Mouse (Mus musculus) embryonic facial prominence, embryonic 15.5 days (tissue): ENCODE results near the gene Mymx. TPM values are rescaled to one million over a fixed set of nuclear protein-coding genes. Genes with fewer than 3 reads are reported as not detected.

Experiments used
- ATAC-seq: fragments of 200-750 bp; cut with Nextera tagmentation; 2 replicates; pipeline ENCODE4 v1.8.0; 2017; ENCODE audit warnings: low read depth, moderate TSS enrichment; ENCODE audit not compliant: insufficient number of reproducible peaks, low FRiP score, low TSS enrichment
- H3K27ac ChIP-seq: fragments of 300-500 bp; sonication (generic); replicated peaks from 2 replicates; pipeline ENCODE4 v1.5.1; 2015; ENCODE audit warnings: mild to moderate bottlenecking, inconsistent platforms
- H3K27me3 ChIP-seq: fragments of 300-500 bp; sonication (generic); 2 replicates; pipeline ENCODE4 v1.6.1; 2015; ENCODE audit warnings: inconsistent platforms
- H3K36me3 ChIP-seq: fragments of 300-500 bp; sonication (generic); 2 replicates; pipeline ENCODE4 v1.6.1; 2015; ENCODE audit warnings: mild to moderate bottlenecking, inconsistent platforms
- H3K4me1 ChIP-seq: fragments of 300-500 bp; sonication (generic); 2 replicates; pipeline ENCODE4 v1.6.1; 2015; ENCODE audit warnings: inconsistent platforms
- H3K4me2 ChIP-seq: fragments of 300-500 bp; sonication (generic); replicated peaks from 2 replicates; pipeline ENCODE4 v1.6.1; 2015; ENCODE audit warnings: mild to moderate bottlenecking, inconsistent platforms
- H3K4me3 ChIP-seq: fragments of 300-500 bp; sonication (generic); replicated peaks from 2 replicates; pipeline ENCODE4 v1.5.1; 2015; ENCODE audit warnings: mild to moderate bottlenecking, inconsistent platforms
- H3K9ac ChIP-seq: fragments of 300-500 bp; sonication (generic); 2 replicates; pipeline ENCODE4 v1.6.1; 2015; ENCODE audit warnings: inconsistent platforms
- H3K9me3 ChIP-seq: fragments of 300-500 bp; sonication (generic); replicated peaks from 2 replicates; pipeline ENCODE4 v1.6.1; 2016; ENCODE audit warnings: inconsistent platforms
- WGBS: fragments of 180-500 bp; shearing (Covaris S2); methylation state at CpG from one replicate; pipeline ENCODE4 v1.1.7; 2015; 5-methylcytosine and 5-hydroxymethylcytosine counted together
- polyA plus RNA-seq: library from polyadenylated mRNA; unstranded; fragments of >200 nt; fragmentation: Nextera tagmentation; extraction: Ambion mirVana; gene quantifications from 2 replicates; pipeline ENCODE4 v1.2.1, GENCODE M21; 2015

Mymx gene
- polyA plus RNA-seq, 1 experiment from 2014 or later = 29.9 TPM

DNA sequence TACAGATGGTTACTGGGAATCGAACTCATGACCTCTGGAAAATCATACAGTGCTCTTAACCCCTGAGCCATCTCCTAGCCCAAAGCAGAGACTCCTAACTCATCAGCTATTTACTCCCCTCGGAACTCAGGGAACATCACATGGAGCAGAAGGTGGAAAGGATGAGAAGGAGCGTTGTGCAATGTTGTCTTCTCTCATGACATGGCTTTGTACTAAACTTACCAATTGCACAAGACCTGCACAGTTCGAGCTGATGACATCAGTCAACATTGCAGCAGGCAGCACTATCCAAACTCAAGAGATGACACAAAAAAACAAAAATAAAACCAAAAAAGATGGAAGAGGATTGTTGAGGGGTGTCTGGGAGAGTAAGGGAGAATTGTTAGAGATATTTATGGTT lies 6.5 kb upstream of the Mymx start:
- Histone ChIP-seq H3K4me2 (no peak overlapping the region), H3K4me1 (0 out of 2 replicates have a peak, but pooled peaks cover 7% of the 10 kb centered on the region), H3K27me3 (no peaks in the 10 kb centered on the region), H3K9ac (no peak overlapping the region), H3K36me3 (no peaks in the 10 kb centered on the region), H3K9me3 (no peaks in the 10 kb centered on the region), H3K4me3 (no peak overlapping the region), H3K27ac (no peak overlapping the region)
- WGBS = 89% methylated on average over 4 of the region's 4 CpGs
- ATAC-seq = no peak

DNA sequence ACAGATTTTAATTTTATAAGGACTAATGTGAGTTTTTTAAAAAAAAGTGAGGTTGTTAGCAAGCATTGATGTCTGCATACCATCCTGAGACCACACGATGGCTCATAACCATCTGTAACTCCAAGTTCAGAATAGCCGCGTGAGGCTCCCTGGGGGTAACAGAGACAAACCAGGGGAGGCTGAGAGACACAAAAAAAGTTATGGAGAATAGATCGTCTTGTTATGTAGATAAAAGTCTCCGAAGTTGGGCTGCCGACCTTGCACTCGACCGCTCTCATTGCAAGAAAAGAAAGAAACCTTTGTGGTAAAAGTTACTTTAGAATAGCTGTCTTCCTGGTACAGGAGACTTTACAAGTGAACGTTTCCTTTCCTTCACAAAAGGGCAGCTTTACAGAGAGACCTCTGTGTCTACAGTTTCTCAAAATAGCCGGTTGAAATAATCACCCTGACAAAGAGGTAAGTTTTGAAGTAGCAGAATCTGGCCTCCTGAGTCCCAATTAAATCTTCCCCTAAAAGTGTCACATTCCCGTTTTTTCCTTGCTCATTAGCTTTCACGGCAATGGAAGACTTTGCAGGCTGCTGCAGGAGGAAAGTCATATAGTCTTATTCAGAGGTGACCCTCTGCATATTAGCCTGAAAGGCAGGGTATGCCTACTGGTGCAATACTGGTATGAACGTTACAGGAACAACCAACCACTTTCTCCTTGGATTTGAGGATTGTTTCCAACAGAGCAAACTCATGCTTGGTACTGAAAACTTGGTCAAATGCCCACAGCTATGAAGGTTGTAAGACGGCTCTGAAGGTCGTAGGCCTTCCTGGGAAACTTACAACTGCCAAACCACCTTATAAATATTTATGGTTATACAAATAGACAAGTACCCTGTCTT lies 5.3 kb upstream of the Mymx start:
- Histone ChIP-seq H3K4me2 (no peak overlapping the region), H3K36me3 (no peaks in the 10 kb centered on the region), H3K4me3 (no peak overlapping the region), H3K4me1 (0 out of 2 replicates have a peak, but pooled peaks cover 7% of the 10 kb centered on the region), H3K9me3 (no peaks in the 10 kb centered on the region), H3K9ac (no peak overlapping the region), H3K27ac (no peak overlapping the region), H3K27me3 (no peaks in the 10 kb centered on the region)
- ATAC-seq = no peak
- WGBS = 68% methylated on average over 15 of the region's 15 CpGs

DNA sequence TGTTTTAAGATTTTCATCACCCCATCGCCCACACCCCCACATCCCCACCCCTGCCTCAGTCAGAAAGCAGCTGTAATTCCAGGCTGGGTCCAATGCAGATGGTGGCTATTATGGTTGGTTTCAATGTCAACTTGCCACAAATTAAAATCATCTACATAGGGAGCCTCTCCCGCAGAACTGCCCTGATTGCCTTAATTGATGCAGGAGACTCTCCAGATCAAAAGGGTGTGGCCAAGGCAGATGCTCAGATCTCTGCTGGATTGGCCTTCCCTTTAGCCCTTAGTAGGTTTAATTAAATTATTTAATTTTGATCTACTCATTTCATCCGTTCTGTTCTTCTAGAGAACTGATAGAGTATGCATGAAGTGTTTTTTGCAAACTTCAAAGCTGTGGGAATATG lies 1.1 kb upstream of the Mymx start:
- WGBS = 49% methylated on average over 3 of the region's 3 CpGs

DNA sequence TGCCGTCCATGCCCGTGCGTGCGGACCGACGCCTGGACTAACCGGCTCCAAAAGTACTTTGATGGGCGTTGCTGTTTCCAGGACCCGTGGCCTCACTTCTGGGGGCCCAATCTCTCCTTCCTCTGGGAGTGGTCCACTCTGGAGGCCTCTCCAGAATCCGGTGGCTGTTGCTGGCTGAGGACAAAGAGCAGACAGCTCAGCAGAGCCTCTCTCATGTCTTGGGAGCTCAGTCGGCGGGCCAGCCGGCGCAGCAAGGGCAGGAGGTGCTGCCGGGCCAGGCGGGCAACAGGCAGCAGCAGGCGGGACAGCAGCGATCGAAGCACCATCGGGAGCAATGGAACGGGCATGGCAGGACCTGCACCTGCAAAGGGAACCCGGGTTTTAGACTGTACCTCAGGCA lies 577 bp downstream of the Mymx start:
- ATAC-seq = no peak
- H3K4me2 ChIP-seq = no peak overlapping the region
- peak overlapping the region; percentile 10; the same call in 1 of the 2 replicates for H3K4me3 ChIP-seq
- no peak overlapping the region for H3K9ac ChIP-seq
- peaks cover 35% of the 10 kb centered on the region for H3K4me1 ChIP-seq
- peak overlapping the region; percentile 11; the same call in 1 of the 2 replicates for H3K27ac ChIP-seq
- peaks cover 16% of the 10 kb centered on the region for H3K27me3 ChIP-seq
- H3K36me3 ChIP-seq = no peaks in the 10 kb centered on the region
- no peaks in the 10 kb centered on the region for H3K9me3 ChIP-seq
- WGBS = 18% methylated on average over 22 of the region's 22 CpGs

More for the DNA sequence above, 1.1 kb upstream of the Mymx start:
- no peak overlapping the region for H3K9ac ChIP-seq
- H3K4me3 ChIP-seq = no peak overlapping the region
- peaks cover 25% of the 10 kb centered on the region for H3K4me1 ChIP-seq
- H3K27ac ChIP-seq = no peak overlapping the region
- H3K36me3 ChIP-seq = no peaks in the 10 kb centered on the region
- H3K9me3 ChIP-seq = no peaks in the 10 kb centered on the region
- H3K27me3 ChIP-seq = peaks cover 16% of the 10 kb centered on the region
- H3K4me2 ChIP-seq = no peak overlapping the region
- ATAC-seq = no peak

- Histone ChIP-seq H3K4me2 (no peak overlapping the region), H3K27ac (no peak overlapping the region), H3K4me1 (peaks cover 44% of the 10 kb centered on the region), H3K4me3 (no peak overlapping the region), H3K27me3 (peaks cover 16% of the 10 kb centered on the region), H3K36me3 (no peaks in the 10 kb centered on the region), H3K9me3 (no peaks in the 10 kb centered on the region), H3K9ac (no peak overlapping the region)
- 31% methylated on average over 8 of the region's 8 CpGs for WGBS
- no peak for ATAC-seq
These were observed 1.6 kb downstream of the Mymx start for GRCm38 (mm10) chr17:45600267-45600666.

DNA sequence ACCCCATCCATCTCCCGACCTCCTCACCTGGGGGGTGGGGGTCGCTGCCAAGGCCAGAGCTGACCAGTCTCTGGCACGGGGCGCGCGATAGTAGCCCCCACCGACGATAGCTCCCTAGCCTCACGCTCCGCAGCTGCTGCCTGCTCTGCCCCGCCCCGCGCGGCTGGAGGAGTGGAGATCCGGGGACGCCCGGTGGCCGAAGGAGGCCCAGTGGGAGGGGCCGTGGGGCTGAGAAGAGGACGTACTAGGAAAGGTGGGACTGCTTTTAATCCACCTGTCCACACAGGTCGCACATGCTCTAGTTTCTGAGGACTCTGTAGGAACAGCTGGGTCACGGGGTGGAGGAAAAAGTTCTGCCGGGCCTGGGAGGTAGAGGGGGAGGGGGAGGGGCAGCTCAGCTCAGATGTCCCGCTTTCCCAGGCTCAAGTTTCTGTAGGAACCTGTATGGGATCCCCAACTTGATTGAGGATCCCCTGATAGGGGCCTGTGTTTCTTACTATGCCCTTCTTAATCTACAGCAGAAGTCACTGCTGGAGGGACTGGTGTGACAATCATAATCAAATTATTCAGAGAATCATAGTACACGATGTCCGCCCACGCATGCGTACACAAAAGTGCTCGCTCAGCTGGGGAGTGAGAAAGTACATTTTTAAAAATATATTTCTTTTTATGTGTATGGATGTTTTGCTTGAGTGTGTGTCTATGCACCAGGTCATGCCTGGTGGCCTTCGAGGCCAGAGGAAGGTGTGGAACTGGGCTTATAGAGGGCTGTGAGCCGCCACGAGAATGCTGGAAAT lies 2.3 kb downstream of the Mymx start, which contains the start of gene Slc29a1:
Gene Slc29a1, minus strand, starts transcription at position 161 of the 797 bp plus-strand sequence.
- Histone ChIP-seq H3K4me3 (peak within 1 kb of the TSS; percentile 29), H3K9ac (no peak within 1 kb of the TSS; the same call in 1 of the 2 replicates), H3K4me1 (peaks cover 51% of the 10 kb centered on the region), H3K9me3 (no peaks in the 10 kb centered on the region), H3K4me2 (peak within 1 kb of the TSS; percentile 62), H3K27ac (no peak within 1 kb of the TSS), H3K27me3 (peaks cover 16% of the 10 kb centered on the region), H3K36me3 (no peaks in the 10 kb centered on the region)
- WGBS = 13% methylated on average over 32 of the region's 32 CpGs
- ATAC-seq = 0 out of 2 replicates have a peak, but pooled peaks have one; percentile 16

DNA sequence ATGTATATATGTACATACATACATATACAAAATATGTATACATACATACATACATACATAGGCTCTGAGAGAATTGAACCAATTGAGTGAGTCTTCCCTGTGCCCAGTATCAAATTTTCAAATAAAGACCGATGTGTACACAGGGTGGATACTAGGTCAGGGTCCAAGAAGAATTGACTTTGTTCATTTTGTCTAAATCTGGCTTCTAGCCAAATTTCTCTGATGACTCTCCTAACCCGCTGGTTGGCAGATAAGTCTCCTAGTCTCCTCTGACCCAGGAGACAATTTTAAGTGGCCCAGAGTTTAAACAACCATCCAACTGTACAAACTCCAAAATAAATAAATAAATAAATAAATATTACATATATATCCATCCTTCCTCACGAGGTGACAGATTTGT lies 3.0 kb downstream of the Mymx start:
- H3K27ac ChIP-seq = no peak overlapping the region
- H3K9ac ChIP-seq = no peak overlapping the region

GRCm38 (mm10) chr17:45598376-45598775 lies 3.5 kb downstream of the Mymx start:
- Histone ChIP-seq H3K9me3 (no peaks in the 10 kb centered on the region), H3K4me3 (no peak overlapping the region), H3K4me1 (peaks cover 62% of the 10 kb centered on the region), H3K36me3 (no peaks in the 10 kb centered on the region), H3K9ac (no peak overlapping the region), H3K4me2 (no peak overlapping the region), H3K27ac (no peak overlapping the region), H3K27me3 (peaks cover 16% of the 10 kb centered on the region)
- 87% methylated on average over 2 of the region's 2 CpGs for WGBS
- no peak for ATAC-seq

More for the DNA sequence above, 3.0 kb downstream of the Mymx start:
- peaks cover 57% of the 10 kb centered on the region for H3K4me1 ChIP-seq
- H3K9me3 ChIP-seq = no peaks in the 10 kb centered on the region
- peaks cover 16% of the 10 kb centered on the region for H3K27me3 ChIP-seq
- ATAC-seq = no peak
- H3K4me2 ChIP-seq = peak overlapping the region; percentile 62
- H3K4me3 ChIP-seq = no peak overlapping the region
- 49% methylated on average over 3 of the region's 3 CpGs for WGBS
- H3K36me3 ChIP-seq = no peaks in the 10 kb centered on the region

DNA sequence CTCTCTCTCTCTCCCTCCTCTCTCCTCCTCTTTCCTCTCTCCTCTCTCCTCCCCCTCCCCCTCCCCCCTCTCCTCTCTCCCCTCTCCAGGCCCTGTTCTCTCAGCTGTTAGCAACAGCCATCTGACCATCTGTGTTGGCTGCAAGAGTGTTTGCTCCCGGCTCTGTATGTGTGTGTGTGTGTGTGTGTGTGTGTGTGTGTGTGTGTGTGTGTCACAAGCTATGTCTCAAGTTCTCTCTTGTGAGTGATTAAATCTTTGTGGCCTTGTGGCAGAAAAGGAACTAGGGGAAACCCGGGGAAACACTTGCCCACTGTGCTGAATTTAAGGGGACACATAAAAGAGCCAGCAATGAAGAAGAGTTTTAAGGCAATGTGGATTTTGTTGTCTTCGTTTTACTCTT lies 4.1 kb downstream of the Mymx start:
- no peak for ATAC-seq
- peaks cover 16% of the 10 kb centered on the region for H3K27me3 ChIP-seq
- no peaks in the 10 kb centered on the region for H3K9me3 ChIP-seq
- H3K4me1 ChIP-seq = peaks cover 68% of the 10 kb centered on the region
- H3K9ac ChIP-seq = no peak overlapping the region
- H3K4me3 ChIP-seq = no peak overlapping the region
- WGBS = 29% methylated on average over 3 of the region's 3 CpGs
- no peak overlapping the region for H3K27ac ChIP-seq
- no peaks in the 10 kb centered on the region for H3K36me3 ChIP-seq
- H3K4me2 ChIP-seq = no peak overlapping the region

DNA sequence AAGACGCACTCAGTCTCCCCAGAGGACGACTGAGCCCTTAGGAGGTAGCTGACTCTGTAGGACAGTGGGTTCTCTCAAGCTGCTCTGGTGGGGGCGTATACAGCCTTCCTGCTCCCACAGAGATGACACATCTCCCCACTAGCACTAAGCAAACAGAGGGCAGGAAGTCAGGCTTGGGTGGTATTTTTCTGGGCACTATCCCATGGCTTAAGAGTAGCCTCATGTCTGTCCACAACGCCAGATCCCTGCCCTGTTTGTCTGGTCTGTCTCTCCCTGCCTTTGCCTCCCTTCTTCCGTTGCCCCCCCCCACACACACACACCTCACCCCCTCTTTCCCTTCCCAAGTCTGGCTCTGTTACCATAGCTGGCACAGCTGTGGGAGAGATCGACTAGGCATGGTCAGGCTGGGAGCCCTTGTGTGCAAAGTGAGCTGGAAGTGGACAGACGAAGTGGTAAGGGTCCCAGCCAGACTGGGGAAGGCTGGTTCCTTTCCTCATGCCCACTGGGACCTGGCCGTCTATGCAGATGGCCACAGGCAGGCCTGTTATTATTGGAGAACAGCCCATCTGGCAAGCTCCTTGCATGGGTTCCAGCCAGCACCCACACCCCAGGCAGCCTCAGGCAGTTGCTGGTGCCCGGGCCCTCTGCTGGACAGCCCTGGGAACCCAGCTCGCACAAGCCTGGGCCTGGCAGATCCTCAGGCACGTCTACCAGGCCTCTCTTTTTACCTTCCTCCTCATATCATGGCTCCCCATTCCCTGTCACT lies 5.1 kb downstream of the Mymx start:
- Histone ChIP-seq H3K4me1 (peaks cover 74% of the 10 kb centered on the region), H3K9ac (no peak overlapping the region), H3K36me3 (no peaks in the 10 kb centered on the region), H3K27me3 (peaks cover 13% of the 10 kb centered on the region), H3K4me2 (0 out of 2 replicates have a peak overlapping the region, but pooled peaks have one; percentile 1), H3K9me3 (no peaks in the 10 kb centered on the region), H3K27ac (peak overlapping the region; percentile 58; the same call in 1 of the 2 replicates), H3K4me3 (no peak overlapping the region)
- peak; percentile 30; the same call in 1 of the 2 replicates for ATAC-seq
- 29% methylated on average over 11 of the region's 11 CpGs for WGBS
